Mouse (Mus musculus): ENCODE data around the gene Ralgapa2. TPM values are rescaled to one million over a fixed set of nuclear protein-coding genes. Genes with fewer than 3 reads are reported as not detected.

Gene Ralgapa2
- polyA plus RNA-seq, 1 experiment = 10.7 TPM

DNA sequence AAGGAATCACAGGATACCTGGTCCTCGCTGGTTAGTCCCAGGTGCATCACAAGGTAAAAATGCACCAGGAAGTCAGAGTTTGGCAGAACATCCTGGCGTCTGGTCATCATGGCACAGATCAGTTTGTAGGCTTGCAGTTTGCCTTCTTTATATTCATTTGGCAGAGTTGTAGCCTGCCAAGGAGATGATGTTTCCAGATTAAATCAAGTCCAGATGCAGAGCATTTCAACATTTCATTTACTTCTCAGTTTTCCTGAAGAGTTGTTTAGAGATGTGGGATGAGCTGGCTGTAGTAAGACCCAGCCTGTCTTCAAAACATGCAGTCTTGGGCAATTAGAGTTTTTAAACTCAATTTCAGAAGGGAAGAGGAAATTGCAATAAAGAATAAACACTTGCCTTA, 124.9 kb downstream of the Ralgapa2 start:
- 85% methylated on average over 2 of the region's 2 CpGs for WGBS
- DNase-seq (ENCODE audit: low read depth, low spot score) = no peak

DNA sequence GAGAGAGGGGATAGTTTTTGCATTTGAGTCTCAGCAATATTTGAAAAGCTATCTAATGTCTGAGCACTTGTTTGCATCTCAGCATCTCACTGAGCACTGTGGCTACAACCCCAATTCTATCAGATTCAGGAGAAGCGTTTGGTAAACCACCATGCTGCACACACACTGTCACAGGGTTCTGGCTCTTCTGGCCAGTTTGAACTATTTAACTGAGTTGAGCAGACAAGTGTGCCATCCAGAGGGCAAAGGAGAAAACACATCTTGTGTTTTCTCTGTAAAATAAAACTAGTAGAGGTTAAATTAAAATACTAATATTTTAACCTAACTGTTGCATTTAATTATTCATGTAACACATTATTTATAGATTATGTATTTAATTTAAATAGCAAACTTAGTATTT, 127.6 kb downstream of the Ralgapa2 start:
- DNase-seq (ENCODE audit: low read depth, low spot score) = no peak
- WGBS = 59% methylated on average over 1 of the region's 1 CpGs

DNA sequence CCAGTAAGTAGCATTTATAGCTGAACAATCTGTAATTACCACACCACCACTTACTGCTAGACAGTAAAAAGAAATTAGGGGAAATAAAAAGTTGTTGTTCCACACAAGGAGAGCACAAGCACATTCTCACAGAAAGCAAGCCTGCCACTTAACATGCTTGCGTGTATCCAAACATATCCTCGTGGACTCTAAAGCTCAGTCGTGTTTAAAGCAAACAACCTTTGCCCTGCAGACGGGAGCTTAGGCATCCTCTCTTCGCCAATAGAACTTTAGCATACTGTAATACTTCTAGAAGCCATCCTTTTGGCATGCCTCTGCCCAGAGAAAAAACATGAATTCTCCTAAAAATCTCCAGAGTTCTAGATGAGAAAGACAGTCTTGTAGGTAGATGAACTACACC, 135.9 kb downstream of the Ralgapa2 start:
- 26% methylated on average over 5 of the region's 5 CpGs for WGBS
- no peak for DNase-seq (ENCODE audit: low read depth, low spot score)

DNA sequence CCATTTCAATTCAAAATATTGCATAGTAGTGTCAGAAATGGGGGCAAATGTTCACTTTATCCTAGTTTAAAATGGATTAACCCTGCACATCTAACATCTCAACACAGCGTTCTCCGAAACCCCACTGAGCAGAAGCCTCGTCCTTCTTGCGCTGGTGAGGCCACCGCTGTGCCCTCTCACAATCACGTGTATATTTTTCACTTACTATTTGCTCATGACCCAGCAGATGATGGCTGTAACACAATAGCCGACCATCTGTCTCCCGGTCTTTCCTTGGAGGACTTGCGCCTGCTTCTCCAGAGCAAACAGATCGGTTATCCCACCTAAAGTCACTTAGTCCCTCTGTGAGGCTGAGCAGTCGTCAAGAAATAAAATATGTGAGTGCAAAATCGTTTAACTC, 146.0 kb downstream of the Ralgapa2 start:
- 26% methylated on average over 12 of the region's 12 CpGs for WGBS
- DNase-seq (ENCODE audit: low read depth, low spot score) = no peak

DNA sequence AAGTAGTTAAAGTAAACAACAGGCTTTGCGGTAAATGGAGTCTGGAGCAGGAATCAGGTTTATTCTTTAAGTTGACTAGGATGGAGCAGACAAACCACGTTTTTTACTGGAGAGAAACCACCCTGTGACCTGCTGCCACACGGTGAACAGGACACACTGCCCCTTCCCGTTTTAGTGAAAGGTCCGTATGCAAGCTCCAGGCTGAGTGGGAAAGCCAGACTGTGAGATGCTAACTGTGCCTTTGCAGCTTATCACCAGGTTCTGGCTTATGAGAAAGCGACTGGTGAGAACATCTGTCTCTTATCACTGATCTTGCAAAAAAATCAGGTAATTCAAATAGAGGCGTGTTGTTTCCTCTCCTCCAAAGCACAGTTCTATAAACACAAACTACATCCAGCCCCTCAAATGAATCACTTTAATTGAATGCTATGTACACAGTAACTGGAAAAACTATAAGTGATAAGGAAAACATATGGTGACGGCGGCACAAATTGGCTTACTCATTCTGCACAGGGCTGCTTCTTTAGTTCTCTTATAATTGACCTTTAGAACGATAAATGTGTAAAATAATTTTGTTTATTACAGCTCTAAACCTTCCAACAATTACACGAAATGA, 146.7 kb downstream of the Ralgapa2 start:
- peak; percentile 35 for DNase-seq (ENCODE audit: low read depth, low spot score)
- 22% methylated on average over 11 of the region's 11 CpGs for WGBS

DNA sequence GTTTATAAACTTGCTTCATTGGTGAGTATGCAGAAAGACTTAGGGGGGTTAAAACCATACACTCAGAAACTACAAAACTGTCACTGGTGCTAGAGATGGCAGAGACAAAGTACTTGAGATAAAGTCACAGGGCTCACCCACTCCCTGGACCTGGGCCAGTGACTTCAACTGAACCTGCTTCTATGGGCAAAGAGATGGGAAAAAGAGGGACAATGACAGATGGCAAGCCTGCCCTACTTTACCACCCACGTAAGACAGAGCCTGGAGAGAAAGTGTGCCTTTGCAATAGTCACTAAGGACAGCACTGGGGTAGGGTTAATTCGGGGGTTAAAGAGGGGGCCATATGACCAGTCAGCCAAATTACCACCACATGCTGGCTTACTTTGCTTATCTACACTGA, 148.7 kb downstream of the Ralgapa2 start:
- 59% methylated on average over 2 of the region's 2 CpGs for WGBS
- no peak for DNase-seq (ENCODE audit: low read depth, low spot score)

DNA sequence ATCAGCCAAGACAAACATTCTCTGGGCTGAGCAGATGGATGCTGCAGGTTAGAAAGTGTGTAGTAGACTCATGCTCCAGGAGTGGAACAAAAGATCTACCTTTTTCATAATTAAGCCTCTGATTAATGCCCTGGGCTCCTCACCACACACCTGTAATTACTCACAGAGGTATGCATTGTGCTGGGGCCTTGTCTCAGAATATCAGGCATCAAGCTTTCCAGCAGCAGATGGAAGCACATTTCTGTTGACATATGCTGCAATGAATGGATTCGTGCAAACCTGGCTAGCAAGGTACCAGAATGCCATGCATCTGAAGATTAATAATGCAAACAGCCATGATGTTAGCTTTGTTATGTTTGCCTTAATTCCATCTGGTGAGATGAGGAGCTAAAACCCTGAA, 149.2 kb downstream of the Ralgapa2 start:
- no peak for DNase-seq (ENCODE audit: low read depth, low spot score)

DNA sequence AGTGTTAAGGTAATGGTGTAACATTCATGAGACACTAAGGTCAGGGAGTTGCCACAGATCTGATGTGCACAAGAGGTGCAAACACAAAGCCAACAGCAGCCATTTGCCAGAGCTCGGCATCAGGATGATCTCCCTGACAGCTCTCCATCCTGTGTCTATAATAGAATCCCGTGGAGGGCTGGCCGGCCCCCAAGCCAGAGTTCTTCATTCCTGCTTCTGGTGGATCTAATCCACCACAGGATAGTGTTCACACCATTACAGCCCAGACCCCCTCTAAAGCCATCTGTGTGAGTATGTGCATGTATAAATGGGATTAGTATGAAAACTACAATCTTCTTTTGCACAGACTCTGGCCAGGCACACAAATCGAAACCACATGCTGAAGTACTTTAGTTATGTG, 150.2 kb downstream of the Ralgapa2 start:
- no peak for DNase-seq (ENCODE audit: low read depth, low spot score)
- 83% methylated on average over 4 of the region's 4 CpGs for WGBS

More for the DNA sequence above, 149.2 kb downstream of the Ralgapa2 start:
- 39% methylated on average over 1 of the region's 1 CpGs for WGBS

DNA sequence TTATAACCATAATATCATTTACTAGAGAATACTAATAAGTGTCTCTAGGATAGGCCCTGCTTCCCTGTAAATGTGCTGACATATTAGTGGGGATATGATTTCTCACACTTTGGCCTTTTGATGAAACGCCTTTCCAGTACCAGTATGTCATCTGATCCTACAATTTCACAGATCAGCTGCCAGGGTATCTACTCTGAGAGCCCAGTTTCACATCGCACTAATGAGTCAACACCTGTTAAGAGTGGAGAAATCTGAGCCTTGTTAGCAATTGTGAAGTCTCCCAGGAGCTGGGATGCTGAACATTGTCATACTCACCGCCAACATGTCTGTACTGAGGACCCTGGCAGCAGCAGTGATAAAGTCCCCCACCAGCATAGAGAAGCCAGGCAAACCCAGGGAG, 151.1 kb downstream of the Ralgapa2 start:
- WGBS = 89% methylated on average over 3 of the region's 3 CpGs

DNA sequence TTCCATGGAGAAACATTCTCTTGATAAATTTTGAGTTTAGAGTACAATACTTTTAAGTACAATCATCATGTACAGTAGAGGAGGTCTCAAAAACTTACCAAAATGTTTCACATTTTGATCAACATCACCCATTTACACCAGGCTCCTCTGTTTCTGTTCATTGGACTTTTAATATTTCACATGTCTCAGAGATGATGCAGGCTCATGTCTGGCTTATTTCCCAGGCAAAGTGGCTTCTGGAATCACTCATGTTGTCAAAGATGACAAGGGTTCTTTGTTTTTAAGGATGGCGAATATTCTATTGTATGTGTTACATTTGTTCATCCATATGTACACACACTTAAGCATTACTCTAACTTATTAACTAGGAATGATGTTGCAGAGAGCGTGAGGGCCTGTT, 152.5 kb downstream of the Ralgapa2 start:
- no peak for DNase-seq (ENCODE audit: low read depth, low spot score)
- 68% methylated on average over 2 of the region's 2 CpGs for WGBS

More for the DNA sequence above, 151.1 kb downstream of the Ralgapa2 start:
- DNase-seq (ENCODE audit: low read depth, low spot score) = no peak

DNA sequence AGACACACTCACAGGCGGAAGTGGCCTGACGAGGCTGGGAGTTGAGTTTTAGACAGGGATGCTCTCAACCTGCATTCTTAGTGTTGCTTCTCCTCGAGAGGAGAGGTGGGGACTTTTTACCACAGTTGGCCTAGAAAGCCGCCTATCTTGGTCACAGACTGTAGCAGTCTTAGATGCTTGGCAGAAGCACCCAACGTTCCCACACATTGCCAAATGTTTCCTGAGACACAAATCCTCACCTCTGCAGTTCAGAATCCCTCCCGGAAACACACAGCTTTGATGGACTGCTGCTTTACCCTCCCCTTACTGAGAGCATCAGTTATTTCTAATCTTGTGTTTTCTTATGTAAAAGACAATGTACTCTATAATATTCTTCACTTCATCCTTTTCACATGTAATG, 155.6 kb downstream of the Ralgapa2 start:
- 81% methylated on average over 6 of the region's 6 CpGs for WGBS
- no peak for DNase-seq (ENCODE audit: low read depth, low spot score)

DNA sequence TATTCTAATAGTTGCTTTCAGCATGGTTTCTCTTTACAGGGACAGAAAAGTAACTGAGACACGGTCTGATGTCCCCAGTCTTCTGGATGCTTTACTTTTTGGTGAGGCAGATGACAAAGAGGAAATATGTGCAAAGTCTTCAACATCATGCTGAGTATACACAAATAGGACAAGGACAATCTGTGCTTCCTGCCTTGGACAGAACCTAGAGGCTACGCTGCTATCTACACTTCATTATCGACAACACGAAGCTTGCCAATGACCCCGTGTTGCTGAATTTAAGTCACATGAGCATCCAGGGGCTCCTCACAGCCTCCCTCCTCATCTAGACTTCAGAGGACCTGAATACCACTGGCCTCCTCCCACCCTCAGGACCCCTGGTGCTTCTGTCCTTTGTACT, 161.9 kb downstream of the Ralgapa2 start:
- 96% methylated on average over 5 of the region's 5 CpGs for WGBS

DNA sequence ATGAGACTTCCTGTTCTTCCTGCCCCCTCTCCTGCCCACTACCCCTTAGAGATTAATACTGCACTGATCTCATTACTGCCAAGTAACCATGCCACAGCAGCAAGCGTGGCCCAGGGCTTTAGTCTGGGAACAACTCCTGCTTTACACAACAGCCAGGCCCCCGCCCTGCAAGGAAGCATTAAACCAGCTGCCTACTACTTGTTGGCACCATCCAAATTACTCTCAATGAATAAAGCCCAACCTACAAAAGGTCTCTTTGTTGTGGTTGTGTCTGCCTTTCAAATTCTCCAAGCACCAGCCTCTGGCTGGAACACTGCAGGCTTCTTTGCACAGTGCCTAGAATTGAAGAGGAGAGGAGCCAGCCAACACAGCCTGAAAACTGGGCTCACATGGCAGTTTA, 164.2 kb downstream of the Ralgapa2 start:
- DNase-seq (ENCODE audit: low read depth, low spot score) = no peak
- WGBS = 49% methylated on average over 2 of the region's 2 CpGs

More for the DNA sequence above, 161.9 kb downstream of the Ralgapa2 start:
- DNase-seq (ENCODE audit: low read depth, low spot score) = no peak

DNA sequence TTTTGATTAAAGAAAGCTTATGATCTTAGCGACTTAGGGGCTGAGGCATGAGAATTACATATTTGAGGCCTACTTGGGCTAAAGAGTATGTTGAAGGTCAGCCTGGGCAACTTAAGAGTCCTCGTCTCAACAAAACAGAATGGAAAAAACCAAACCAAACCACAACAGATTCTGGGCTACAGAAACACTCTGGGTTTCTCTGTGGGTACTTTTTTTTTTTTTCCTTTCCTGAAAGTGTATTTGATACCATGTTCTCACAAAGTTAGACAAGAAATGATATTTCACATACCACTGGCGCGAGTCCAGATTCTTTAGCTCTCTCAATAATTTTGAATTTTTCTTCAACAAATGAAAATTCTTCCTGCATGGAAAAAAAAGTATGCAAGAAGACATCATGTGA, 172.1 kb downstream of the Ralgapa2 start:
- 94% methylated on average over 4 of the region's 4 CpGs for WGBS
- no peak for DNase-seq (ENCODE audit: low read depth, low spot score)

DNA sequence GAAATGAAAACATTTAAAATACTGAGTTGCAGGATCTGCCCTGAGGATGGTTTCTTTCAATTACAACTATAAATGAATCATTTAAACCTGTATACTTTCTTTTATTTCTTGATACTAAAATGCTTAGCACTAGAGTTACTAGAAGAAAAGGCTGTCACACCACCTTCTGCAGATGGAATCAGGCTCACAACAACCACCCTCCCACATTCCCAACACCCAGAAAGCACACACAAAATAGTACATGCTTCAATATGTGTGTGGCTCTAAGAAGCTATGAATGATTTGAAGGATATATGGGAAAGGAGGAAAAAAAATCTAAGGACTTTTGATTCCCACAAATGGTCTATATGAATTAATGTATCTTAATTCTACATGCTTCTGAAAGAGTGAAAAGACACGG, 174.6 kb downstream of the Ralgapa2 start:
- DNase-seq (ENCODE audit: low read depth, low spot score) = no peak
- 87% methylated on average over 1 of the region's 1 CpGs for WGBS

DNA sequence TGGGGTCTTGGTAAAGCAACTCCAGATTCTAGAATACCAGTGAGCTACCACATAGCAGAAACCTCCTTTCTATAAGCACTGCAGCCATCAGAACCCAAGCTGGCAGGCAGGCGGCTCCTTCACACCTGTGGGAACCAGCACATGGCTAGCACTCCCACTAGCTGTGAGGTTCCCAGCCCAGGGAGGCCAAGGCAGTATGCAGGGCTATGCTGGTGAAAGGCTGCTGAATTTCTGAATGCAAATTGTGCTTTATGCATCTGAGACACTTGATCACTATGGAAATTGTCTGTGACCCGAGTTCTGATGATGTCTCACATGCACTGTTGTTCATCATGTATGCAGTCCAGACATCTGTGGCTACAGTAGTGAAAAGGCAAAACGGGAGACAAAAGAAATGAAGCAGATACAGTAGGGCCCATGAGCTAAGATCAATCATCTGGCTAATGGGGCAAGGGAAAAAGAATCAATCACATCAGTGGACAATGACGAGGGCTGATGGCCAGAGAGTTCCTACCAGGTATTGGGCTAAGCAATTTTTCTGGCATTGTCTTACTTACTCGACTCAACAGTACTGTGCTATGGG, 180.2 kb downstream of the Ralgapa2 start:
- WGBS = 92% methylated on average over 5 of the region's 5 CpGs

DNA sequence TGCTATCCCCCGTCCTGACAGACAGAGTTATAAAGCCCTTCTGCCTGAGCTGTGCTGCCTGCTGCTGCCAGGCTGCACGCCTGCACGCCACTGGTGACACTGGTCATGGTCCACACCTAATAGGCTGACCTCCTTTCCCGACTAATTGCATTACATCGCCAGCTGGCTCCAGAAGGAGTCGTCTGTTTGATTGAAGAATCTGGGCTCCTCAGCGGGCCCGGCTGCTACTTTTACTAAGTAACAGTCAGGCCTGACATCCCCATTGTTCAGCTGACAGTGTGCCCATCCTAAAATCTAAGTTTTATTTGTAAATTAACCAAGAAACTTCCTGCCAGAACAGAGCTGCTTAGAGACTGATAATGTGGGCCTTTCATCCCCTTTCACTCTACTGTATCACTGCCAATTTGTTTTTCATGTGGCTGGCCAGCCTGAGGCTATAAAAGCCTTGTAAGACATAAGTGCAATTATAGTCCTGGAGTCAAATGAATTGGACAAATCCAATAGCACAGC, 181.3 kb downstream of the Ralgapa2 start:
- WGBS = 58% methylated on average over 8 of the region's 8 CpGs
- DNase-seq (ENCODE audit: low read depth, low spot score) = no peak

More for the DNA sequence above, 180.2 kb downstream of the Ralgapa2 start:
- no peak for DNase-seq (ENCODE audit: low read depth, low spot score)

DNA sequence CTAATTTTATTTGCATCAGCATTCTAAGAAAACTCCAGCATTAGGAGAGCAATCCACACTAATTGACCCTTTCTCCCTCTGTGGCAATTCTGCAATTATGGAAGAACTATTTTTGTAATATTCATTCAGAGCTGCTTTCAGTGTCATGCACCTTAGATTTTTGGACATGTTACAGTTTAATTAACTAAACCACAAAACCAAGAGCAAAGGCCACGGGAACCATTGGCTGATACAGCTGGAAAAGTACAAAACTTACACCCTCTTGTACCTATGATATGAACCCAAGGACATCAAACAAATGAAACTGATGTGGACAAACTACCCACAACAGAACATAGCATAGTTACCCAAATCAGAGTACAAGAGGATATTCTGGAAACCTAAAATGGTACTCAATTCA, 182.0 kb downstream of the Ralgapa2 start:
- no peak for DNase-seq (ENCODE audit: low read depth, low spot score)
- WGBS = 81% methylated on average over 1 of the region's 1 CpGs

DNA sequence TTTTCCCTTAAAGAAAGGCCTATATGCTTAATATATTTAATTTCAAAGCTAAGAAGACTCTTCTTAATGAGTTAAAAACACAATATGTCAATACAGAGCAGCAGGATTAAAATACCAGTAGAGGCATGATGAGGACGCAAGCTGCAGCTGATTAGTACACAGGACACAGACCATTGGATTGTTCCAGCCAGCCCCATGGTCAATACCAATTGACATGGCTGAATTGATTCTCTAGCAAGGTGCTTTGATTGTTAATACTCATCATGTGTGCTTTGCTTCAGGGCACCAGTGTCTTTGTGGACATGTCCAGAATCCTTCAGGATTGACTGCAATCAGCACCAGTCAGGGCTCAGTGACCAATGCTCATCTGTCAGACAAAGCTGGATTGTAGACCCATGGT, 185.5 kb downstream of the Ralgapa2 start:
- 100% methylated on average over 1 of the region's 1 CpGs for WGBS
- DNase-seq (ENCODE audit: low read depth, low spot score) = no peak

DNA sequence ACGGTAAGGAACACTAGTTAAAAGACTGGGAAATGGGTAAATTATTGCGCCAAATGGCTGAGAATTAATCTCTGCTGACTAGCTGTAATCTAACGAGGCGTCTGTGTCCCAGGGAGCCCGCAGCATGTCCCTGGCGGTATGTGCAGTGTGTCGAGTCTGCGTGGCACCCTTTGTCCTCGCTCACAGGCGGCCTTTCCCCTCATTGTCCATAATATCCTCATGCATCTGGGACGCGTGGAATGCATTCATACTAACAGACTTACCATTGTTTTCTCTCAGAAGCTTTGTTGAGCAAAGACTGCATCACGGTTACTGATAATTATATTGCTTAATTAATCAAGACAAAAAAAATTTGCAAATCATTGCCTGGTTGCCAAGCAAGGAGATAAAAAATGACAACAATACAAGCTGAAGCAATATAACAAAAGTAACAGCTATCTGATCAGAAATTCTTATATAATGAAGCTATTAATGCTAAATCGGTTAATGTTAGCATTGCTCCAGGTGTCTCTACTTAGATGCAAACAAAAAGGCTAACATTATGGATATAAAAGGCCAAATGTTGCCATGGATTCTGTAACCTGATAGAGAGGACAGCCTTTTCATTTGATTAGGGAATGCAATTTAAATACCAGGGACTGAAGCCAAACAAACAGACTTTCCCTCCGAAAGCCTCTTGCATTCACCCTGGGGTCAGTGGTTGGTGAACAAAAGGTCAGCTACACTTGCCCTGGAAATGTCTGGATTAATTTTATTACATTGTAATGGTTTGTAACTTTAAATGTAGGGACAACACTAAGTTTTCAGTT, 187.0 kb downstream of the Ralgapa2 start:
- no peak for DNase-seq (ENCODE audit: low read depth, low spot score)
- 81% methylated on average over 15 of the region's 15 CpGs for whole genome bisulfite sequencing

All from large intestine, adult 2 months (tissue).